Mouse (Mus musculus) hindbrain, embryonic 16.5 days (tissue): ENCODE data around the gene Tmc5. TPM values are rescaled to one million over a fixed set of nuclear protein-coding genes. Genes with fewer than 3 reads are reported as not detected.

Experiments
- ATAC-seq: fragments of 200-750 bp; cut with Nextera tagmentation; 2 replicates; pipeline ENCODE4 v1.8.0; 2017; ENCODE audit warnings: moderate TSS enrichment, moderate library complexity
- H3K27ac ChIP-seq: fragments of 300-500 bp; sonication (generic); 2 replicates; pipeline ENCODE4 v1.5.1; 2014; ENCODE audit warnings: low read depth, mild to moderate bottlenecking, control low read depth, low read length, moderate library complexity
- H3K27me3 ChIP-seq: fragments of 300-500 bp; sonication (generic); replicated peaks from 2 replicates; pipeline ENCODE4 v1.6.1; 2014; ENCODE audit warnings: low read length; ENCODE audit not compliant: control insufficient read depth, insufficient read depth
- H3K36me3 ChIP-seq: fragments of 300-500 bp; sonication (generic); 2 replicates; pipeline ENCODE4 v1.6.1; 2014; ENCODE audit warnings: mild to moderate bottlenecking, low read length, moderate library complexity, mixed read lengths; ENCODE audit not compliant: control insufficient read depth, insufficient read depth
- H3K4me1 ChIP-seq: fragments of 300-500 bp; sonication (generic); 2 replicates; pipeline ENCODE4 v1.6.1; 2014; ENCODE audit warnings: low read depth, low read length; ENCODE audit not compliant: control insufficient read depth, insufficient read depth
- H3K4me2 ChIP-seq: fragments of 300-500 bp; sonication (generic); 2 replicates; pipeline ENCODE4 v1.6.1; 2014; ENCODE audit warnings: mild to moderate bottlenecking, low read length, control low read depth, moderate library complexity
- H3K4me3 ChIP-seq: fragments of 300-500 bp; sonication (generic); 2 replicates; pipeline ENCODE4 v1.5.1; 2014; ENCODE audit warnings: mild to moderate bottlenecking, low read length, control low read depth, moderate library complexity
- H3K9ac ChIP-seq: fragments of 300-500 bp; sonication (generic); 2 replicates; pipeline ENCODE4 v1.6.1; 2014; ENCODE audit warnings: low read depth, mild to moderate bottlenecking, control low read depth, low read length, moderate library complexity
- H3K9me3 ChIP-seq: fragments of 300-500 bp; sonication (generic); 2 replicates; pipeline ENCODE4 v1.6.1; 2014; ENCODE audit warnings: mild to moderate bottlenecking, low read length, moderate library complexity; ENCODE audit not compliant: control insufficient read depth
- WGBS: fragments of 180-500 bp; shearing (Covaris S2); extraction: QIAGEN DNeasy Blood & Tissue Kit; methylation state at CpG from one replicate; pipeline ENCODE4 v1.1.7; 2014; 5-methylcytosine and 5-hydroxymethylcytosine counted together
- polyA plus RNA-seq: library from polyadenylated mRNA; unstranded; fragments of >200 nt; fragmentation: Nextera tagmentation; extraction: Ambion mirVana; gene quantifications from 2 replicates; pipeline ENCODE4 v1.2.1, GENCODE M21; 2015

The Tmc5 gene
- polyA plus RNA-seq, 1 experiment from 2014 or later, result 0.21 TPM

GRCm38 (mm10) chr7:118596271-118596670, 826 bp upstream of the Tmc5 start:
- Histone ChIP-seq H3K27me3 (peaks cover 5% of the 10 kb centered on the region), H3K36me3 (no peaks in the 10 kb centered on the region), H3K9ac (no peak overlapping the region), H3K4me1 (peaks cover 24% of the 10 kb centered on the region), H3K27ac (no peak overlapping the region), H3K4me2 (no peak overlapping the region), H3K4me3 (no peak overlapping the region), H3K9me3 (no peaks in the 10 kb centered on the region)
- ATAC-seq, result no peak
- 82% methylated on average over 11 of the region's 11 CpGs for WGBS

- ATAC-seq, result no peak
- H3K27ac ChIP-seq, result no peak overlapping the region
- H3K27me3 ChIP-seq, result peaks cover 5% of the 10 kb centered on the region
- H3K4me1 ChIP-seq, result peaks cover 9% of the 10 kb centered on the region
- H3K36me3 ChIP-seq, result no peaks in the 10 kb centered on the region
- H3K4me3 ChIP-seq, result no peak overlapping the region
- 63% methylated on average over 12 of the region's 12 CpGs for WGBS
- no peak overlapping the region for H3K9ac ChIP-seq
- H3K9me3 ChIP-seq, result no peaks in the 10 kb centered on the region
- H3K4me2 ChIP-seq, result no peak overlapping the region
Measured at GRCm38 (mm10) chr7:118599954-118600631, 3.0 kb downstream of the Tmc5 start.

GRCm38 (mm10) chr7:118604842-118605241, 7.7 kb downstream of the Tmc5 start:
- Histone ChIP-seq H3K36me3 (no peaks in the 10 kb centered on the region), H3K9ac (no peak overlapping the region), H3K27me3 (no peaks in the 10 kb centered on the region), H3K4me3 (no peak overlapping the region), H3K27ac (no peak overlapping the region), H3K4me2 (no peak overlapping the region), H3K4me1 (no peaks in the 10 kb centered on the region), H3K9me3 (peaks cover 8% of the 10 kb centered on the region)
- ATAC-seq, result no peak
- WGBS, result 75% methylated on average over 8 of the region's 8 CpGs

GRCm38 (mm10) chr7:118609815-118610214, 12.7 kb downstream of the Tmc5 start:
- ATAC-seq, result no peak
- Histone ChIP-seq H3K4me3 (no peak overlapping the region), H3K9ac (no peak overlapping the region), H3K4me2 (no peak overlapping the region), H3K27ac (no peak overlapping the region), H3K36me3 (no peaks in the 10 kb centered on the region), H3K4me1 (no peaks in the 10 kb centered on the region; the same call in 1 of the 2 replicates), H3K9me3 (peaks cover 8% of the 10 kb centered on the region), H3K27me3 (no peaks in the 10 kb centered on the region)
- WGBS, result 91% methylated on average over 7 of the region's 7 CpGs

GRCm38 (mm10) chr7:118610721-118611120, 13.6 kb downstream of the Tmc5 start:
- Histone ChIP-seq H3K9me3 (peaks cover 8% of the 10 kb centered on the region), H3K4me1 (no peaks in the 10 kb centered on the region; the same call in 1 of the 2 replicates), H3K9ac (no peak overlapping the region), H3K27me3 (no peaks in the 10 kb centered on the region), H3K4me2 (no peak overlapping the region), H3K27ac (no peak overlapping the region), H3K4me3 (no peak overlapping the region), H3K36me3 (no peaks in the 10 kb centered on the region)
- WGBS, result 84% methylated on average over 13 of the region's 13 CpGs
- ATAC-seq, result no peak

GRCm38 (mm10) chr7:118611185-118611749, 14.2 kb downstream of the Tmc5 start:
- Histone ChIP-seq H3K36me3 (no peaks in the 10 kb centered on the region), H3K27me3 (no peaks in the 10 kb centered on the region), H3K9me3 (peaks cover 4% of the 10 kb centered on the region), H3K4me3 (no peak overlapping the region), H3K27ac (no peak overlapping the region), H3K4me2 (no peak overlapping the region), H3K9ac (no peak overlapping the region), H3K4me1 (no peaks in the 10 kb centered on the region; the same call in 1 of the 2 replicates)
- WGBS, result 83% methylated on average over 4 of the region's 4 CpGs
- ATAC-seq, result no peak

GRCm38 (mm10) chr7:118611933-118612332, 14.8 kb downstream of the Tmc5 start:
- H3K4me3 ChIP-seq, result no peak overlapping the region
- H3K9ac ChIP-seq, result no peak overlapping the region
- H3K27me3 ChIP-seq, result no peaks in the 10 kb centered on the region
- no peaks in the 10 kb centered on the region for H3K9me3 ChIP-seq
- ATAC-seq, result no peak
- H3K4me2 ChIP-seq, result no peak overlapping the region
- no peak overlapping the region for H3K27ac ChIP-seq
- H3K36me3 ChIP-seq, result no peaks in the 10 kb centered on the region
- H3K4me1 ChIP-seq, result no peaks in the 10 kb centered on the region; the same call in 1 of the 2 replicates
- 46% methylated on average over 8 of the region's 8 CpGs for WGBS

GRCm38 (mm10) chr7:118614076-118614475, 17.0 kb downstream of the Tmc5 start:
- no peaks in the 10 kb centered on the region for H3K9me3 ChIP-seq
- H3K4me2 ChIP-seq, result peak overlapping the region; percentile 28; the same call in 1 of the 2 replicates
- H3K4me3 ChIP-seq, result no peak overlapping the region
- no peaks in the 10 kb centered on the region for H3K27me3 ChIP-seq
- no peaks in the 10 kb centered on the region; the same call in 1 of the 2 replicates for H3K4me1 ChIP-seq
- H3K27ac ChIP-seq, result no peak overlapping the region
- no peak overlapping the region for H3K9ac ChIP-seq
- ATAC-seq, result no peak
- 41% methylated on average over 13 of the region's 13 CpGs for WGBS
- H3K36me3 ChIP-seq, result no peaks in the 10 kb centered on the region

GRCm38 (mm10) chr7:118618104-118618503, 21.0 kb downstream of the Tmc5 start:
- ATAC-seq, result no peak
- WGBS, result 88% methylated on average over 5 of the region's 5 CpGs

More at GRCm38 (mm10) chr7:118618104-118618503, 21.0 kb downstream of the Tmc5 start:
- Histone ChIP-seq H3K4me3 (no peak overlapping the region), H3K4me1 (no peaks in the 10 kb centered on the region; the same call in 1 of the 2 replicates), H3K36me3 (no peaks in the 10 kb centered on the region), H3K9ac (no peak overlapping the region), H3K27me3 (no peaks in the 10 kb centered on the region), H3K9me3 (no peaks in the 10 kb centered on the region), H3K4me2 (no peak overlapping the region), H3K27ac (no peak overlapping the region)
